Mouse (Mus musculus) adrenal gland (tissue): ENCODE measurements around the gene Tldc1.

ENCODE experiments used
- intact Hi-C: fragments of 180-260 bp; cut with DNase I; formaldehyde crosslinking; loops from one replicate; pipeline ENCODE4 v1.15.1; 2025

The Tldc1 gene

GRCm38 (mm10) chr8:119802592-119802991 is 24.4 kb upstream of the Tldc1 start:
- intact Hi-C loops = no loop called here

DNA sequence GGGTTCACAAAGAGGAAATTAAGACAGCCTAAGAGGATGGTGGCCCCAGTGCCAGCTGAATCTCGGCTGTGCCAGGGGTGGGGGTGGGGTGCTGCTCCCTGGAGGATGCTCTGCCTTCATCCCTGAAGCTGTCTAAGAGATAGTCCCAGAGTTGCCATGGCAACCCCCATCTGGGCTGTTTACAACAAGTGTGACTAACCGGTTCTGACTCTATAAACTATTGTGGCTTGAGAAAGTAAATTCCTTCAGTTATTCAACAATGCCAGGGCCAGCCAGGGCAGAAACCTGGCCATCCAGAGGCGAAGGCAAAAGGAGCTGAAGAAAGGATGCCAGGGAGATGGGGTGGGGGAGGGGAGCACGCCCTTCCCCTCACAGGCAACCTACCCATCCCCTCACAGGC is 23.0 kb upstream of the Tldc1 start:
- intact Hi-C loops = no loop called here

DNA sequence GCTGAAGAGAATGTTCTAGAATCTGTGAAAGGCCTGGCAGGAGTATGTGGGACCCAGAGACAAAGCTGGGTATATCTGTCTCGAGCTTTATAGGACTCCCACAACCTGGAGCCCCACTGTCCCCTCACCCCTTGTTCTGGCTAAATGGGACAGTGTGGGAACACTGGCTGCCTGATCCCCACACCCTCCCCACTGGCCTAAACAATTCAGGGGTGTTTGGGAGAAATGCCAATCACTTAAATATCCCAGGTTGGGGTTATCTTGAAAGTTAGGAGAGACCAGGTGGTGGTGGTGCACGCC is 20.7 kb upstream of the Tldc1 start:
- intact Hi-C loops = no loop called here

DNA sequence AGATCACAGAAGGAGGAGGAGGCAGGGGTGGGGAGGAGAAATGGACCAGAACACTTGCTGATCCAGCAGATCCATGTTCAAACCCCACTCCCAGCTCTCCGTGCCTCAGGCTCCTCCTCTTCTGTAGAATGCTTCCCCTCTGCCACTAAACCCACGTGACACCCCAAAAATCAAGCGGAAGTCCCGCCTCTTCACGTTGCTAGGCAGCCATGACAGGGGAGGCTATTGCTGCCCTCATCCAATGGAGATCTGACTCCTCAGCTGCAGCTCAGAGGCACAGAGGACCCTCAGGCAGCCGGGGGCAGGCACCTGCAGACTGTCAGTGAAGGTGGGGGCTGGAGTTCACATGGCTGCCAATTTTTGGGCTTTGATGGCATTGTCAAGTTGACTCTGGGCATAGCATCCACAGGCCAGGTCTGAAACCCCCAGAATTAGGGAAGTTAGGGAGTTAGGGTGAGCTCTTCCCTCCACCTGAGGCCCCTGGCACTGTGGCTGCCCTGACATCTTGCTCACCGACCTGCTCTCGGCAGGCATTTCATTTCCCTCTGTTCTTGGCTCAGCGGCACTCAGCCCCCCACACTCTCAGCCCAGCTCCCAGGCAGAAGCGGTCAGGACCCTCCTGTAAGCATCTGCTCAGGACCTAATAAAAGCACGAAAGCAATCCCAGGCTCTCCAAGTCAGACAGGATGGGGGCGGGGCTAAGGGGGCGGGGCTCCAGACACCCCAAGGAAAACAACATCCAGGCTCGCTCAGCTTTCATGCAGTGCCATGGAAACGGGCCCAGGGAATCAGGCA is 20.2 kb upstream of the Tldc1 start:
- intact Hi-C loops = no loop called here

DNA sequence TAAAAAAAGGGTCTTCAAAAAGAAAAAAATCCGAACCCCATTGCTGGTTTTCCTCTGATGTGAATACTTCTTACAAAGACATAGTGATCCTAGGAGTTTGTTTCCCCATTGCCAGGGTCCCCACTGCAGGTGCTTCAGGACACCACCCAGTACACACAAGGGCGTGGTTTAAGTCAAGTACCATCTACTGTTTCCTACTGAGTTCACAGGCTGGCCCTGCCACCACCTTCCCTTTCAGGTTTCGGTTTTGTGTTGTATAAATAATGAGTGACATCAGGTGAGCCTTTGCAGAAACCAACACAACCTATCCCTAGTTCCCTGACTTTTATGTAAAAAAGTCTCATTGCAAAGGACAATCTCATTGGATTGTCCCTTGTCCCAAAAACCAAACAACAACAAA is 17.4 kb upstream of the Tldc1 start:
- intact Hi-C loops = no loop called here

DNA sequence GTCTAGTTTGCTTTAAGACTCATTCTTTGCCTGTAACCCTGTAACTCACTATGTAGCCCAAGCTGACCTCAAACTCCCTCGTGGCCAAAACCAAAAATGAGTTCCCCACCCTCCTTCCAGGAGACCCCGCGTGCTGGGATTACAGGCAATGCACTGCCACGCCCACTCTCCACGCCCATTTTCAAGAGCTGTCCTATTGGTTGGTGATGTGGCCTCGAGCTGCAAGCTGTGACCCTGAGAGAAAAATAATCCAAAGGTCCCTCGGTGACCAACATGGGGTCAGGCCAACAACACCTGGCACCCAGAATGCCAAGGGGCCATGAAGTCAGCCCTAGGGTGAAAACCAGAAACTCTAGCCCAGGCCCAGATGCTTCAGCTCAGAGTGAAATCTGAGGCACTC is 16.5 kb upstream of the Tldc1 start:
- intact Hi-C loops = no loop called here

DNA sequence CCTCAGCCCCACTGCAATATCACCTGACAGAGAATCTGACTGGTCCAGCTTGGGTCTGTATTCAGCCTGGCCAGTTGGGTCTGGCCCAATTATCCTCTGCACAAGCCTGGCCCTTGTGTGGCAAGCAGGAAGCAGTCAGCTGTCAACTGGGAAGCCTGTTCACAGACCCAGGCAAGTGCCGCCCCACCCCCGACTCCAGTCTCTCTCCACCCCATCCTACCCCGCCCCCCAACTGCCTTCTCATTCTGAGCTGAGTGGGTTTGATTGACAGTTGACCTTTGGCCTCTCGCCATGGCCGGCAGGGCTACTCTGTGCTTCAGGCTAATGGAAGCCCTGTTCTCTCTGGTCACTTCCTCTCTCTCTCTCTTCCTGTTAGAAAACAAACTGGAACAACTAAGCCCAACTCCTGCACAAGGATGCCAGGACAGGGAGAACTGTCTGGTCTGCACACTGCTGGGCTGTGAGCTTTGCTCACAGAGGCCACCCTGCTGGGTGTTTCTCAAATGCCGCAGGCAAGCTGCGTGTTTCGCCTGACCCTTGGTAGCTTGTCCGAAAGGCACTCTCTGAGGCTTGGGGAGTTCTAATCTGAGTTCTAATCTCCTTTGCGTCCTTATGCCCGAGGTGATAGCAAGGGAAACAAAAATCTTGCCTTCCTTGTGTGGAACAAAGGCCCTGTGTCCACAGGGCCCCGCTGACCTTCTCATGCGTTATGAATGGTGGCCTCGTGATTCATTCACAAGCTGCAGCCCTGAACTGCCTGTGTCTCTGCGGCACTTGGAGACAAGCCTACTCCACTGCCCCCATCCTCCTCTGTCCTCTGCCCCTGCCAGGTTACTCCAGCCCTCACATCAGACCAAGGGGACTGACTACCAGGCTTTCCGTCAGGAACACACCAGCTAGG is 13.8 kb upstream of the Tldc1 start:
- intact Hi-C loops = no loop called here

GRCm38 (mm10) chr8:119789581-119789980 is 11.4 kb upstream of the Tldc1 start:
- intact Hi-C loops = no loop called here

DNA sequence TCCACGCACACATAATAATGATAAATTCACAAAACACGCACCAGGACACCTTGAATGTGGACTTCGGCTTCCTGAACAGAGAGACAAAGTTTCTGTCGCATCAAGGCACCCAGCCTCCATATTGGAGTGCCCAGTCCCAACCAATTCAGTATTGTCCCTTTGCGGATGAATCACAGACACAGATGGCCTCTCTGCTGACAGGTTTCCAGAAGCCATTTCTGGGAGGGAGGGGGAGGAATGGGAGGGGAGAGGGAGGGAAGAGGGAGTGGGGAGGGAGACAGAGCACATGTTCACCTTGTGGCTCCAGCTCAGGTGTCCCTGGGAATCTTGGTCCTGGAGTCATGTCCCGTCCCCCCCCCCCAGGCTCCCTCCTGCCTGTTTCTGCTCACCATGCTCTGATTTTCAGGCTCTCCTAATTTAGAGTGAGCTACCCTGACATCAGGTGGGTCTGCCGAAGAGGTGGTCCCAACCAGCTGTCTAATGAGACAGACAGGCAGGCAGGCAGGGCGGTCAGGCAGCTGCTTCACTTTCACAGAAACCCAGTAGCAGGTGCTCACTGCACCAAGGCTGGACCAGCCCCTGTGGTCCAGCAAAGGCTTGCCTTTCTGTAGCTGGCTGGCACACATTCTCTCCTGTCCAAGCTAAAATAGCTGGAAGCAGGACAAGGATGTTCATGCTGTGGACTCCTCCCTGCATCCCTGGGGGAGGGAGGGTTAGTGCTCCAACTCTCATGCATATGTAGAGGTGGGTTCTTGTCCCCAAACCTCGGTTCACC is 10.6 kb upstream of the Tldc1 start:
- intact Hi-C loops = no loop called here

DNA sequence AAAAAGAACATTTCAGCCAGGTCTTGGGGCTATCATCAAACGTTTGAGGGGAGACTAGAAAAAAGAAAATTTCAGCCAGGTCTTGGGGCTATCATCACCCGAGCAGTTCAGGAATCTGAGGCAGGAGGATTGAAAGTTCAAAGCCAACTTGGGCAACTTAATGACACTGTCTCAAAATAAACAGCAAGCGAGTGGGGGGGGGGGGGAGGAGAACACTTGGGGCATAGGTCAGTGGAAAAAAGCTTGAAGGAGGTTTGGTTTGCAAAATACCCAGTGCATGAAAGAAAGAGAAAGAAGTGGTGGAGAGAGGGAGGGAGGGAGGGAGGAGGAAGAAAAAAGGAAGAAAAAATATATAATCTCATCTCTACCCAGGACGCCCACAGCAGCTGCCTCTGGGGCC is 9.1 kb upstream of the Tldc1 start:
- intact Hi-C loops = no loop called here

GRCm38 (mm10) chr8:119786871-119787270 is 8.7 kb upstream of the Tldc1 start:
- intact Hi-C loops = no loop called here

GRCm38 (mm10) chr8:119785764-119786405 is 7.7 kb upstream of the Tldc1 start:
- intact Hi-C loops = no loop called here

GRCm38 (mm10) chr8:119784676-119785075 is 6.5 kb upstream of the Tldc1 start:
- intact Hi-C loops = loop anchor here (5.0 kb wide), 2 partner anchors 103 to 143 kb away; no protein-coding TSS in a partner anchor

DNA sequence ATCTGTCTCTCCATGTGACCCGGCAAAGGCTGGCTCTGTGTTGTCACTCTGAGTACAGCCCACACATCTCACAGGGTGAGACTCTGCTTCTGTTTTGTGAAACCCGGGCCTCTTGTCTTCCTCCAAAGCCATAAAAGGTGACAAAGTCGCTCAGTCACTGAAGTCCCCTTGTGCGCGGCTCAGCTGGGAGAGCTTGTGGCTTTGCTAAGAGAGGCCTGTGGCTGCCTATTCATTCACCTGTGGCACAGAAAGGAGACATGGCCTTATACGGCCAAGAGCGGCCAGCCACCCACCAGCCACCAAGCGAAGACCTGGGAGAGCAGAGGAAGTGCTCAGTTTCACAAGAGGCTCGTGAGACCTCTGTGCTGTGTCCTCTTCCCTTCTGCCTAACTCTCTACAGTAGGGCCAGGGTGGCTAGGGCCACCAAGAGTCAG is 5.9 kb upstream of the Tldc1 start:
- intact Hi-C loops = loop anchor here (5.0 kb wide), 2 partner anchors 103 to 143 kb away; no protein-coding TSS in a partner anchor

GRCm38 (mm10) chr8:119783579-119783978 is 5.4 kb upstream of the Tldc1 start:
- intact Hi-C loops = loop anchor here (5.0 kb wide), 2 partner anchors 104 to 144 kb away; no protein-coding TSS in a partner anchor

DNA sequence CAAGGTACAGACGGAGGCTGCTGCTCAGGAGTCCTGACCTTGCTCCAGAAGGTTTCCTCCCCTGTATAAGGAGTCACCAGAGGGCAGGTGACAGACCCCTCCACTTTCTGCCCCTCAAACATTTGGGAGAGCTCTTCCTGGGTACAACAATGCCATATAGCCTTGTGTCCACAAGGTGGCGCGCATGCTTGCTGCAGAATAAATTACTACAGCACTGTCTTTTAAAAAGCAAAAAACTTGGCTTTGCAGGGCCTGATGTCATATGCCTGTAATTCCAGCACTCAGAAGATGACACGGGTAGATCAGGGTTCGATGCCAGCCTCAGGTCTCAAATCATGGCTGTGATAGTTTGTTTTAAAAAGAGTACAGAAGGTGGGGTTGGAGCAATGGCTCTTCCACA is 4.5 kb upstream of the Tldc1 start:
- intact Hi-C loops = loop anchor here (1.0 to 5.0 kb wide), 3 partner anchors 61 to 145 kb away; no protein-coding TSS in a partner anchor

- intact Hi-C loops = loop anchor here (5.0 kb wide), 2 partner anchors 106 to 146 kb away; no protein-coding TSS in a partner anchor
Measured at GRCm38 (mm10) chr8:119781086-119781840, 3.0 kb upstream of the Tldc1 start.

DNA sequence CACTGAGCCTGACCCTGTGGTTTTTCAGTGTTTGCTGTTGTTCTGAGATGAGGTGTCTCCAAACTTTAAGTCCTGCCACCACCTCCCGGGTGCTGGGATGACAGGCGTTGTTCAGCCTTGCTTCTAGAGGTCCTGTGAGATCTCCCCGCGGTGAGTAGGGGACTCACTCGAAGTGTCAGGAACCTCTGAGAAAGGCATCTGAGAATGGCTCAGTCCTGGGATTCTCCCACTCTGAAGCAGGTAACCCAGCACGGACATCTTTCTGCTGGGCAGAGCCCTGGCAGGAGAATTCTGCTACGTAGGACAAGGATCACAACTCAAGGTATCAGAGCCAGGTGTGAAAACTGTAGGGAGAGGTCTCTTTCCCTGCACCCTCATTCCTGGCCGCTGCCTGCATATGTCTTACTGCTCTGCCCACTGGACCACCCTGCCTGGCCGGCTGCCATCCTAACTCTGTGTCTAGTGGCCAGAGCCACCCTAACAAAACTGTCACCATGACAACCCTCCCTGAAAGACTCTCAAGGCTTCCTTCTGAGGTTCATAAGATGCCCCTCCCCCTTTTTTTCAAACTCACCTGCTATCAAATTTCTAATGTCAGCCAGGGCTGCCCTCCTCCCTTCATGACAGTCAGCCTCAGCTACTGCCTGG is 2.3 kb upstream of the Tldc1 start:
- intact Hi-C loops = loop anchor here (5.0 kb wide), 2 partner anchors 107 to 147 kb away; no protein-coding TSS in a partner anchor

- intact Hi-C loops = loop anchor here (1.0 kb wide), 1 partner anchor 93 kb away; no protein-coding TSS in a partner anchor
Measured at GRCm38 (mm10) chr8:119779013-119779737, 959 bp upstream of the Tldc1 start.
